Mouse (Mus musculus): ENCODE measurements around the gene Tnfsf13. TPM values are rescaled to one million over a fixed set of nuclear protein-coding genes. Genes with fewer than 3 reads are reported as not detected.

Gene Tnfsf13
- total and polyA plus RNA-seq, 2 experiments from 2014 or later = 0.98 to 1.8 TPM

DNA sequence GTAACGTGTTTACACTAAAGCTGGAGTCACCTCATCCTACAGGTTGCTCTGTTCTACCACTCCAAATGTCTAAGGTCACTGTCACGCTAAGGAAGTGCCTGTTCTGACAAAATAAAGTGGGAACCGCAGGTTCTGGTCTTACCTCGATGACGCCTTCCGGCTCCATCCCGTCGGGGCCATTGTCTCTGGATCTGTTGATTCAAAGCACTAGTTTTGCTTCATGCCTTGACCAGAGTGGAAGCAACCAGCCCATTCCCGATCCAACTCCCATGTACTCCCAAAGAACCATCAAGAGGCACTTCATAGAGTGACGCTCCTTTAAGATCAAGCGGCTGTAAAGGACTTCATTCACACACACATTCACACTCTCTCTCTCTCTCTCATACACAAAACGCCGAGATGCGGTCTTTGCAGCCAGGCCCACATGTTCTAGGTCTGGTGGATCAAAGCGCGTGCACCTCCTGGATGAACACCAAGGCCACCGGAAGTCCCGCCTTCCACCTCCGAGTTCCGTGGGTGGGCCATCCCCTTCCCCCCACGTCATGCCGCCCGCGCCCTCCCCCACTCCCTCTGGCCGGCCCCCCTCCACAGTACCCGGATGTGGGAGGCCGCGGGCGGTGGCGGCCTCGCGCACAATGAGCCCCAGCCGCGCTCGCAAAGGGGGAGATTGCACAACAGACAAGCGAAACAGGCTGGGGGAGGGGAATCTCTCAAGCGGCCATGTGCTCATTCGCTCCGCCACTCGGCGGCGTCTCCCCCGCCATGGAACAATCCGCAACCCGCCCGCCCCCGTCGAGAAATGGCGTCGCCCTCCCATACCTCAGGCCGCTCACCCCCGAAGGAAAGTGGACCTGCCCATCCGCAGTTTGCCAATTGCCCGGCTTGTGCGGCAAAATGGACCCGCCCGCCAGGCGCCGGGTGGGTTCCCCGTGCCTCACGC, 14.5 kb downstream of the Tnfsf13 start:
- peak overlapping the region; percentile 90 for H3K4me2 ChIP-seq (ENCODE audit: low read depth, low read length)
- WGBS = under 1% methylated on average over 55 of the region's 61 CpGs
- no peaks in the 10 kb centered on the region for H3K9me3 ChIP-seq (ENCODE audit: low read length)
- peak overlapping the region; percentile 100 for H3K9ac ChIP-seq (replicated peaks; ENCODE audit: low read length)
- peaks cover 5% of the 10 kb centered on the region; the same call in 1 of the 2 replicates for H3K4me1 ChIP-seq (ENCODE audit: insufficient read depth, low read length)
- H3K27me3 ChIP-seq (ENCODE audit: insufficient read depth, low read length) = no peaks in the 10 kb centered on the region
- DNase-seq (ENCODE audit: low spot score) (peak; percentile 99), ATAC-seq (peak; percentile 88)
- no peak for TF ChIP-seq CTCF (IDR thresholded peaks at IDR 0.05; ENCODE audit: low read depth)
- peaks cover 61% of the 10 kb centered on the region for H3K36me3 ChIP-seq (ENCODE audit: insufficient read depth, low read length)
- peak overlapping the region; percentile 99 for H3K27ac ChIP-seq
- peak overlapping the region; percentile 98 for H3K4me3 ChIP-seq (ENCODE audit: low read length)

- no peak for ATAC-seq
- H3K36me3 ChIP-seq (ENCODE audit: insufficient read depth, low read length) = peaks cover 50% of the 10 kb centered on the region
These were observed 18.9 kb downstream of the Tnfsf13 start for GRCm38 (mm10) chr11:69666665-69667005.

DNA sequence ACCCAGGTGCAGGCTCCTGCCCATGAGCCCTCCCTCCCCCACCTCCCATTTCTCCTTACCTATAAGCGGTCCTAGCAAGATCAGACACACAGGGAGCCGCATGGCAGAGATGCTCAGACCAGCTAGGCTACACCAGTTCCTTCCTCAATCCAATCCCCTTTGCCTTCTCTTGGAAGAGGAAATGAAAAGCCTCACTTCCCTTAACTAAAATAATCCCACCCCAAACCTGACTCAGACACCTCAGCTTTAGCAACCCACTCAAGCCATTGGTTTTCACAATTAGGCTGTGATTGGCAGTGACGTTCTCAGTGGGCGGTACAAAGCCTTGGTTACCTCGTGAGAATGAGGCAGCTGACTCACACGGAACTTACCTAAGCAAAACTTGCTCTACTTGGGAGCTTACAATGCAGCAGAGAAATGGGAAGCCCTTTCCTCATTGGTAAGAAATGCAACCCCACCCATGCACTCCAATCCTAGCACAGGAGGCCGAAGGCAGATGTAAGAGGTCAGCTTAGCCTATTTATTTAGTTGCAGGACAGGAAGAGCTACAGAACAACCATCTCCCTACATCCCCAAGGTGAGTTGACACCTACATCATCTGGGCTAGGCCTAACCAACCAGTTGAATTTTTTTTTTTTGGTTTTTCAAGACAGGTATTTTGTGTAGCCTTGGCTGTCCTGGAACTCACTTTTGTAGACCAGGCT, 19.5 kb downstream of the Tnfsf13 start, which contains the start of gene Cd68:
TSS of gene Cd68 (minus strand) at position 193 of the 704 bp plus-strand sequence.
- H3K27ac ChIP-seq = no peak within 1 kb of the TSS; the same call in 1 of the 2 replicates
- H3K4me1 ChIP-seq (ENCODE audit: insufficient read depth, low read length) = peaks cover 5% of the 10 kb centered on the region; the same call in 1 of the 2 replicates
- 37% methylated on average over 7 of the region's 7 CpGs for WGBS
- no peak within 1 kb of the TSS for H3K4me2 ChIP-seq (ENCODE audit: low read depth, low read length)
- no peaks in the 10 kb centered on the region for H3K27me3 ChIP-seq (ENCODE audit: insufficient read depth, low read length)
- H3K9me3 ChIP-seq (ENCODE audit: low read length) = no peaks in the 10 kb centered on the region
- ATAC-seq (no peak), DNase-seq (ENCODE audit: low spot score) (peak; percentile 57)
- H3K4me3 ChIP-seq (ENCODE audit: low read length) = no peak within 1 kb of the TSS
- no peak for TF ChIP-seq CTCF (IDR thresholded peaks at IDR 0.05; ENCODE audit: low read depth)
- H3K9ac ChIP-seq (replicated peaks; ENCODE audit: low read length) = no peak within 1 kb of the TSS
- peaks cover 50% of the 10 kb centered on the region for H3K36me3 ChIP-seq (ENCODE audit: insufficient read depth, low read length)

More at GRCm38 (mm10) chr11:69666665-69667005, 18.9 kb downstream of the Tnfsf13 start:
- no peak overlapping the region for H3K27ac ChIP-seq
- peaks cover 5% of the 10 kb centered on the region; the same call in 1 of the 2 replicates for H3K4me1 ChIP-seq (ENCODE audit: insufficient read depth, low read length)
- H3K4me2 ChIP-seq (ENCODE audit: low read depth, low read length) = no peak overlapping the region
- DNase-seq (ENCODE audit: low spot score) = no peak
- no peak overlapping the region for H3K9ac ChIP-seq (replicated peaks; ENCODE audit: low read length)
- no peaks in the 10 kb centered on the region for H3K9me3 ChIP-seq (ENCODE audit: low read length)
- WGBS = 83% methylated on average over 3 of the region's 3 CpGs
- H3K27me3 ChIP-seq (ENCODE audit: insufficient read depth, low read length) = no peaks in the 10 kb centered on the region
- TF ChIP-seq CTCF (IDR thresholded peaks at IDR 0.05; ENCODE audit: low read depth) = no peak
- no peak overlapping the region for H3K4me3 ChIP-seq (ENCODE audit: low read length)

DNA sequence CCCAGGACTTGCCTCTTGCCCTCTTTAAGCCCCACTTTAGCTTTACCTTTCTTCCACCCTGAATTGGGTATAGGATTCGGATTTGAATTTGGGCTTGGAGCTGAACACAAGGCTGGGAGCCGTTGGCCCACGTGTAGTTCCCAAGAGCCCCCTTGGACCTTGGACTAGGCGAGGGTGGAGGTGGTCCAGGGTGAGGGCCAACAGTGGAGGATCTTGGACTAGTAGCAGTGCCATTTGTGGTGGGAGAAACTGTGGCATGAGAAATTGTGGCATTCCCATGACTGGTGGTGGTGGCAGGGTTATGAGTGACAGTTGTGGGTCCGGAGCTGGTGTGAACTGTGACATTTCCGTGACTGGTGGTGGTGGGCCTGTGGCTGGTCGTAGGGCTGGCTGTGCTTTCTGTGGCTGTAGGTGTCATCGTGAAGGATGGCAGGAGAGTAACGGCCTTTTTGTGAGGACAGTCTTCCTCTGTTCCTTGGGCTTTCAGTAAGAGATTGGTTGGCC, 20.1 kb downstream of the Tnfsf13 start:
- Histone ChIP-seq H3K27ac (no peak overlapping the region; the same call in 1 of the 2 replicates), H3K4me1 (ENCODE audit: insufficient read depth, low read length) (peaks cover 5% of the 10 kb centered on the region; the same call in 1 of the 2 replicates), H3K27me3 (ENCODE audit: insufficient read depth, low read length) (no peaks in the 10 kb centered on the region), H3K4me2 (ENCODE audit: low read depth, low read length) (no peak overlapping the region), H3K9ac (replicated peaks; ENCODE audit: low read length) (no peak overlapping the region), H3K4me3 (ENCODE audit: low read length) (no peak overlapping the region), H3K9me3 (ENCODE audit: low read length) (no peaks in the 10 kb centered on the region), H3K36me3 (ENCODE audit: insufficient read depth, low read length) (peaks cover 50% of the 10 kb centered on the region)
- WGBS = 75% methylated on average over 9 of the region's 9 CpGs
- no peak for DNase-seq (ENCODE audit: low spot score)
- ATAC-seq = no peak
- no peak for TF ChIP-seq CTCF (IDR thresholded peaks at IDR 0.05; ENCODE audit: low read depth)

DNA sequence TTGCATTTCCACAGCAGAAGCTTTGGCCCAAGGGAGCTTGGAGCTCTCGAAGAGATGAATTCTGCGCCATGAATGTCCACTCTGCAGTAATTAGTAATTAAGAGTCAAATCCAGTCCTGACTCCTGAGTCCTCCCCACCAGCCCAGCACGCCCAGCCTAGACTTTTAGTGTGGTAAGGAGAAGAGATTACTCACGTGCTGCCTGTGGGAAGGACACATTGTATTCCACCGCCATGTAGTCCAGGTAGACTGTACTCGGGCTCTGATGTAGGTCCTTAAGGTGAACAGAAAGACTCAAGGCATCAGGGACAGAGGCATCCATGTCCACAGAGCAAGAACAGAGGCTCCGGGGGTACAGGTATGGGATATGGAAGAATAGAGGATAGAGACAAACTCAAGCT, 20.7 kb downstream of the Tnfsf13 start:
- 92% methylated on average over 7 of the region's 7 CpGs for WGBS
- Histone ChIP-seq H3K27ac (no peak overlapping the region), H3K9me3 (ENCODE audit: low read length) (no peaks in the 10 kb centered on the region), H3K4me2 (ENCODE audit: low read depth, low read length) (no peak overlapping the region), H3K27me3 (ENCODE audit: insufficient read depth, low read length) (no peaks in the 10 kb centered on the region), H3K9ac (replicated peaks; ENCODE audit: low read length) (no peak overlapping the region), H3K36me3 (ENCODE audit: insufficient read depth, low read length) (peaks cover 49% of the 10 kb centered on the region), H3K4me3 (ENCODE audit: low read length) (no peak overlapping the region), H3K4me1 (ENCODE audit: insufficient read depth, low read length) (no peaks in the 10 kb centered on the region; the same call in 1 of the 2 replicates)
- no peak for ATAC-seq
- TF ChIP-seq CTCF (IDR thresholded peaks at IDR 0.05; ENCODE audit: low read depth) = no peak
- no peak for DNase-seq (ENCODE audit: low spot score)

GRCm38 (mm10) chr11:69663795-69664194, 21.8 kb downstream of the Tnfsf13 start:
- ATAC-seq (no peak), DNase-seq (ENCODE audit: low spot score) (no peak)
- Histone ChIP-seq H3K4me2 (ENCODE audit: low read depth, low read length) (no peak overlapping the region), H3K4me1 (ENCODE audit: insufficient read depth, low read length) (no peaks in the 10 kb centered on the region), H3K9me3 (ENCODE audit: low read length) (no peaks in the 10 kb centered on the region), H3K9ac (replicated peaks; ENCODE audit: low read length) (no peak overlapping the region), H3K36me3 (ENCODE audit: insufficient read depth, low read length) (peaks cover 43% of the 10 kb centered on the region), H3K27me3 (ENCODE audit: insufficient read depth, low read length) (no peaks in the 10 kb centered on the region), H3K27ac (0 out of 2 replicates have a peak overlapping the region, but pooled peaks have one; percentile 94), H3K4me3 (ENCODE audit: low read length) (no peak overlapping the region)
- WGBS = 83% methylated on average over 6 of the region's 6 CpGs
- TF ChIP-seq CTCF (IDR thresholded peaks at IDR 0.05; ENCODE audit: low read depth) = no peak

Measured in hindbrain, postnatal 0 days (tissue).